Mouse (Mus musculus): ENCODE results near the gene Cdk10.
"Not testable (repeated sequence)": the region's sequence is repeated elsewhere in the genome, so short reads cannot be mapped to it uniquely, and the experiment has no call there.

The Cdk10 gene

GRCm38 (mm10) chr8:123233300-123233699, 8.7 kb downstream of the Cdk10 start:
- no peak for DNase-seq (ENCODE audit: low read depth)

DNA sequence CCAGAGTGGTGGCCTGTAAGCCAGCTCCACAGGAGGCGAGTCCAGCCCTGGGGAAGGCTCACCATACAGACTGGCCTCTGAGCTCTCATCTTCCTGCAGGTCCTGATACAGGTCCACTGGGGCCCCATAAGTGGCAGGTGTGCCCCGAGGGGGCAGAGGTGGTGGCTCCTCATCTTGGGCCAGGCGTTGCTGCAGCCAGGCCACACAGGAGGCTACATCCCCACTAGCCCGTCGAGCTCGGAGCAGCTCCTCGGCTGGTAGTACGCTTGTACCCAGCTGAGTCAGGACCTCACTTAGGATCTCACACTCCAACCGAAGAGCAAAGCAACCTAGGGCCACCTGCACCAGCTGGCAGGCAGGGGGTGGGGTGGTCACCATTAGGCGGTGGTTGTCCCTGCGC, 9.1 kb downstream of the Cdk10 start:
- DNase-seq (ENCODE audit: low read depth) = no peak

DNA sequence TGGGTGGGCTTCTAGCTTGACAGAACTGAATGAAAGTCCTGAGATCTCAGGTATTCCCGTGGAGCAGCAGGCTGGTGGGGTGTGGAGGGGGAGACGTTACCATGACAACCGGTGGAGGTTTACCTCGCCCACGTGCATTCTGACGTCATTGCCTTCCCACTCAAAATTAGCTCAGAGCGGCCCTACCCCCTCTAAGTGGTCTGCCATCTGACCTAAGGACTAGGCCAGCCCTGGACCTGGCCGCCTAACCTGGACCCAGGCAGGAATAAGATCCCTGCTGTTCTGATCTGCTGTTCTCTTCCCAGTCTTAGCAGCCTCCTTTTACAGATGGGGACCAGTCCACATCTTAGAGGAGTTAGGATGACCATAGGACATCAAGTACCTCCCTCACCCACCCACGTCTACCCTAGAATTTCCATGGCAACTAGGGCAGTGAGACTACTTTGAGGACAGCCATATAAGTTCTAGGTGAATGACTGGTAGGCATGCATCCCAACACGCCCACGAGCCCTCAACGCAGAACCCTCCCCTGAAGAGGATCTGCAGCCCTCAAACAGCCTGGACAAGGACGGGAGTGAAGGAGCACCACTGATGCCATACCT, 10.4 kb downstream of the Cdk10 start:
- no peak for DNase-seq (ENCODE audit: low read depth)

- peak; percentile 79 for DNase-seq (ENCODE audit: low read depth)
These were observed 11.2 kb downstream of the Cdk10 start, which contains the start of gene Spata2l for GRCm38 (mm10) chr8:123235520-123236497. Spata2l (minus strand) TSS chr8:123236233.

- DNase-seq (ENCODE audit: low read depth) = no peak
These were observed 14.8 kb downstream of the Cdk10 start for GRCm38 (mm10) chr8:123239398-123239797.

DNA sequence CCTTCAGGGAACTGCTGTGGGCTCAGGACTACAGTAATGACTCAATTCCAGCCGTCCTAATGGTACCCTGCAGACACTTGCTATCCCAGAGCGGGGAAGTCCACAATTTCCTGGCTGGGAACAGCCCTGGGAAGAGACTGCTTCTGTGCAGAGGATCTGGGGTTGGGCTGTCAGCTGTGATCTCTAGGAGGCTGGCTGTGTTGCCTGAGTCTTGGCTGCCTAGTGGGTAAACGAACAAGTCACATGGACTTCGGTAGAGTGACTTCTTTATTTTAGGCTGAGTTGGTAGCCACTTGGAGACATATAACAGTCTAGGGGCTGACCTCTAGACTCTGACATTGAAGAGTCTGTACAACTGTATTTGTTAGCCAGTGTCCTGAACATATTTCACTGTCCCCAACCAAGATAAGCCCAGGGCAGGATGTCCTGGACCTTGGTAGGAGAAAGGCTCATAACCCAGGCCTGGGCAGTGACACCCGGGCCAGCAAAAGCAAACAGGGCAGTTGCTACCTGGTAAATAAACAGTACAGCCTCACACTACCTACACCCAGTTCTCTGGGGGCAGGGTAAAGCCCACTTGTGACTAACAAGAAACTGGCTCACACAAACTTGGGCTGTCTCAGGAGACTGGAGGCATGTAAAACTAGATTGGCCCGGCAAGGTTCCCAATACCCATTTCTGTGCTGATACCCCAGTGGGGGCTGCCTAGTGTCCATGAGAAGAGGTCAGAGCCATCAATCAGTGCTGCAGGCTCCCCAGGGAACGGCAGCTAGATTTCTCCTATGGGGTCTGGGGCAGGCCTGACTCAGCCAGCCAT, 17.7 kb downstream of the Cdk10 start:
- DNase-seq (ENCODE audit: low read depth) = no peak

- DNase-seq (ENCODE audit: low read depth) = no peak
These were observed 18.4 kb downstream of the Cdk10 start for GRCm38 (mm10) chr8:123243053-123243452.

DNA sequence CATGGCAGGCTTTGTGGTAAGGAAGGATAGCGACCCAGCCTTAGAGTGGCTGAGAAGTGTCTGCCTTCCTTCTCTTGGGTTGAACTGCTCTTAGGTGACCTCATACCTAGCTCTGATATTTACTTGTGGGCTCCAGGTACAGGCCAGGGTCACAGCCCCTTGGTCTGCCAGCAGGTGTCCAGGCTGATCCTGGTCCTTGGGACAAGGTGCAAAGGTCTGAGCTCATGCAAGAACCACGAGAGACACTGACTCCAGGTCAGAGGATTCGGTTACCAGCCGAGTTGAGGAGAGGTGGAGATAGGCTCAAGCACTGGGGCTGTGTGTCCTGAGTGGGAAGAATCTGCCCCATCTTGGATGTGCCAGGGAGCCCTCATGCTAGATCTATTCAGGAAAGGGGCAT, 19.7 kb downstream of the Cdk10 start:
- DNase-seq (ENCODE audit: low read depth) = no peak

DNA sequence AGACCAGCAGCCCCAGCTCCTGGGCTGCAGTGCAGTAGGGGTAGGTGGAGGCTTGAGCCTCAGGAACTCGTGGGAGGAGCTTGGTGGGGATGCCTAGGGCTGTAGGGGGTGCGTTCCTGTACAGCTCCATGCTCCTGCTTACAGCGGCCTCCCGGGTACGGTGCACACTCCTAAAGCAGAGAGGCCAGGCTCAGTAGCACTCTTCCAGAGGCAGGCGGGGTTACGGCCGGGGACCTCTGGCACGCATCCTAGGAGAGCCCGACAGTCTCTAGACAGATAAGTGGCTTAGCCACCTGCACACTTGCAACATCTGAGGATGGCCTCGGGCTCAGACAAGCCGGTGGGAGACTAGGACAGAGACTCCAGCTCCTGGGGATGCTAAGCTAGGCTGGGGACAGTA, 20.9 kb downstream of the Cdk10 start:
- DNase-seq (ENCODE audit: low read depth) = no peak

DNA sequence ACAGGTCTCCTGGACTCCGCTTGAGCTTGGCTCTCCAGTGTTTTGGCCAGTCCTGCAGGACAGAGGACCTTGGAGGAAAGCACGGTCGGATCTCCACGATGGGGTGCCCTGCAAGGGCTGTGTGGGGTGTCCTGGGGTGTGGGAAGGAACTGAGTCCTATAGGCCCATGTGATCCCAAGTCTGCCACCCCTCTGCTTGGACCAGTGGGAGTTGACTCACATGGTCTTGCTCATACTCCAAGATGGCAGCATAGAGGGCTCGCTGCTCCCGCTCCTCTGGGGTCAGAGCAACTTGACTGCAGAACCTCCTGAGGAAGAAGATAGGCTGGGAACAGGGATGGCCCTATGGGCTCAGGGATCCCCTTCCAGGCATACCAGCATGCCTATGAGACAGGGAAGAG, 23.1 kb downstream of the Cdk10 start:
- no peak for DNase-seq (ENCODE audit: low read depth)

DNA sequence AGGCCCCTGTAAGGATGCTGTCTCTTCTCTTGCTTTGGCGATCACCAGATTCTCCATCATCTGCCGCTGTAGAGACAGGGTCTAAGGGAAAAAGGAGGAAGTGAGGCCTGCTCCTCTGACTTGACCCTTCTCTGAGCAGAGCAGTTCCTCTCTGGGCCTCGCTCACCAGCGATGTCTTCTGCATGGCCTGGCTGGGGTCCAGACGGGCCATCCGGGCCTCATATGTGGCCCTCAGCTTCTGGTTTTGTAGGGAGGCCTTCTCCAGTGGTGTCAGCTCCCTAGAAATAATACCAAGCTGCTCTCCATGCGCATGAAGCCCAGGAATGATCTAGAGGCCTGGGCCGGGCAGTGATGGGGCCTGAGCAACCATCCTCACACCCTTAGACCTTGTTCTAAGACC, 24.0 kb downstream of the Cdk10 start:
- no peak for DNase-seq (ENCODE audit: low read depth)

DNA sequence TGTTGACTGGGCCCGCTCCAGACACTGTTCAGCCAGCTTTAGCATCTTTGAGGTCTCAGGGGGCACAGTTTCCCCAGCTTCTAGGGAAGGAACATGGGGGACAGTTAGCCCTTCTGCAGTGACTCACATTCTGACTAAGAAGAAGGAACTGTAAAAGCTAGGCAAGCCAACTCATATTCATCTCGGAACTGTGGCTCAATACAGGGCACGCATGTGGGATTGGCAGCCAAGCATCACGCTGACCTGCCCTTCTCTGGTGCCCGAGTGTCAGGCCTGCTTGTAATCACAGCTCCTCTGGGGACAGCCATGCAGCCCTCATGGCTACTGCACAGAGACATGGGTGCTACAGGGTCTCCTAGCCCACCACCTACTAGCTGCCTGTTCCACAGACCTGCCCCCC, 26.3 kb downstream of the Cdk10 start:
- DNase-seq (ENCODE audit: low read depth) = no peak

- no peak for DNase-seq (ENCODE audit: low read depth)
These were observed 28.3 kb downstream of the Cdk10 start for GRCm38 (mm10) chr8:123252925-123253324.

GRCm38 (mm10) chr8:123253451-123254098, 28.9 kb downstream of the Cdk10 start:
- no peak for DNase-seq (ENCODE audit: low read depth)

DNA sequence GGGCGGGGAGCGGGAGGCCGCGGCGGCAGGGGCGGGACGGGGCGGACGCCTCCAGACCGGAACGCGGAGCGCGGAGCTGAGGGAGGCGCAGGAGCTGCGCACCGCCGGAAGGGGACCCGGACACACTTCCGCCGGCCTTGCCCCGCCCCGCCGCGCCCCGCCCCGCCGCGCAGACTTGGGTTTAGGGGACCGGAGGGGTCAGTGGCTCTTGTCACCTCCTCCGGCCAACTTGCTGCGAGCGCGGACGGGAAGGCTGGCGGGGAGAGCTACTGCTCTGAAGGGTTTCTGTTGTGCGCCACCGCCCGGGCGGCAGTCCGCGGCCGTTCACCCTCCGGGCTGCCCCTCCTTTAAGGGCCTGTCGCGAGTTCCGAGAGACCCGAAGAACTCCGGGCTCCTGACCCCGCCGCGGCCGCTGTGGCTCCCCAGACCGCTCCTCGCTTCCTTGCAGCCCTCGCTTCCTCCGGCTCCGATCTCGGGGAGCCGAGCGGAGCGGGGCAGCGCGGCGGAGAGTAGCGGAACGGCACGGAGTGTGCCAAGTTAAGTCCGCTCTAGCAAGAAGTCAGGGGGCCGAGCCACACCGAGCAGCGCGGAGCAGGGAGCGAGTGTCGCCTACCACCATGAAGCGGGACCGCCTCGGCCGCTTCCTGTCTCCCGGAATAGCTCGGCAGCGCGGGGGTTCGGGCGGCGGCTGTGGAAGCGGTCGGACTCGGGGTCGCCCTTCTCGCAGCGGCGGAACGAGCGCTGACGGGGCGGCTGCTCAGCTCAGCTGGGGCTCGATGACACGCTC, 29.6 kb downstream of the Cdk10 start, which contains the start of the genes Zfp276 and Vps9d1:
TSS of gene Zfp276 (plus strand) at position 97 of the 787 bp plus-strand sequence.
TSS of gene Vps9d1 (minus strand) at position 250 of the 787 bp plus-strand sequence.
- peak; percentile 68 for DNase-seq (ENCODE audit: low read depth)

DNA sequence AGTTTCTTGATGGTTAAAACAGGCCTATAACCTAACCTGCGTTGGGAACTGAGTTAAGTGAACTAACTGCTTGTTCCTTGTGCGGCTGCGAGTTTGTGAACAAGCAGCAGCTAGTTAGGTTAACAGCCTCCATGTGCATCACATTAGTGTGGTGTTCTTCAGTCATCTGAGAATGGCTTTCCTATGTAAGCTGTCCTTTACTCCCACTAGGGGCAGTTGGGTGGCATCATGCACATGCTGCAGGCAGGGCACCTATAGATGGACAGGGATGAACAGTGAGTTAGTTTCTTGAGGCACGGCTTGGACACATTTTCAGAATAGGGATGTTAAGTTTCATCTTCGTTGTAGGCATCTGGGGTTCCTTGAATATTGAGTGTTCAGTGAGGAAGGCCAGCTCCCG, 30.5 kb downstream of the Cdk10 start:
- DNase-seq (ENCODE audit: low read depth) = no peak

DNA sequence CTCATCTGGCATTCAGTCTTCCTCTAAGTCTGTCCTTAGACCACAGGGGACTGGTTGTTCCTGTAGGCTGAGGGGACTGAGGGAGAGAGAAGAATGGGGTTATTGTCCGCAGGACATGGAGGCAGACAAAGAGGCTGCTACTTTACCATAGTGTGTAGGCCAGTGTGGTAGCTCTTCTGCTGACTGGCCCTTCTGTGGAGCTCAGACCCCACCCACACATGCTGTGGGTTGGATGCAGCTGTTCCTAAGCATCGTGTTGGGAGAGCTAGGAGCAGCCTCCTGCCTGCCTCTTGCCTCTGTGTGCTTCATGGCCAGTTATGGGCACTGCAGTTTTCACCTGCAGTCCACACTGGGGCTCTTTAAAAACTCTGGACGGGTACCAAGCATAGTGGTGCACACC, 32.5 kb downstream of the Cdk10 start:
- DNase-seq (ENCODE audit: low read depth) = no peak

GRCm38 (mm10) chr8:123257593-123257992, 33.0 kb downstream of the Cdk10 start:
- not testable (repeated sequence) for DNase-seq (ENCODE audit: low read depth)

- DNase-seq (ENCODE audit: low read depth) = no peak
These were observed 43.4 kb downstream of the Cdk10 start for GRCm38 (mm10) chr8:123267926-123268656.

DNA sequence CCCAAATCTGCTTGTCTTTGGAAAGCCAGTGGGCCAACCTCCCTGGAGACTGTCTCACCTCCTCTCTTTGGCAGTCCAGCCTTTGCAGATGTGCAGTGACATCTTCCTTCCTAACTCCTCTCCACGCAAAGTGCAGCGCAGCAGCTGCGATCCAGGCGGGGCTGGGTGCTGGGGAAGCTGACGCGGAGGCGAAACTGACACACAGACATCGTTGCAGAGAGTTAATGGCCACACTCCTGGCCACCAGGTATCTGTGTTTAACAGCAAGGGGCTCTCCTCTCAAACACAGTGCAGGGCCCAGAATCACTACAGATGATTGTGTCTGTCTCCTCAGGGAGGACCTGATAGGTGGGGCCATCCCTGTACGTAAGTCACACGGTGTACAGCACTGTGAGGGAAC, 46.5 kb downstream of the Cdk10 start:
- DNase-seq (ENCODE audit: low read depth) = no peak
